Mouse (Mus musculus) left cerebral cortex, adult 2 months (tissue): ENCODE data around the gene U90926. TPM values are rescaled to one million over a fixed set of nuclear protein-coding genes. Genes with fewer than 3 reads are reported as not detected.
"Not testable (repeated sequence)": the region's sequence is repeated elsewhere in the genome, so short reads cannot be mapped to it uniquely, and the experiment has no call there.

Source experiments
- DNase-seq, 2 experiments: peaks; one replicate each; pipeline ENCODE4 v3.0.0; 2021 to 2022; ENCODE audit warnings: low spot score in 2 of 2, mixed read lengths in 1 of 2; ENCODE audit errors: extremely low spot score in 1 of 2
- H3K27ac ChIP-seq: fragments of 200-600 bp; 2 replicates; pipeline ENCODE4 v1.8.1; 2022
- H3K4me3 ChIP-seq: fragments of 200-600 bp; 2 replicates; pipeline ENCODE4 v1.8.1; 2022
- CTCF ChIP-seq: fragments of 200-600 bp; IDR thresholded peaks from 2 replicates; pipeline ENCODE4 v1.8.1; 2022; ENCODE audit warnings: antibody characterized with exemption, mild to moderate bottlenecking, moderate library complexity
- intact Hi-C: fragments of 180-260 bp; cut with DNase I; formaldehyde crosslinking; loops from one replicate; pipeline ENCODE4 v1.15.1; 2025
- total RNA-seq, 2 experiments: library from RNA; stranded (reverse); gene quantifications; 2 replicates each; pipeline ENCODE4 v1.2.3; 2021

U90926 gene
- total RNA-seq, 2 experiments from 2014 or later, result not detected

DNA sequence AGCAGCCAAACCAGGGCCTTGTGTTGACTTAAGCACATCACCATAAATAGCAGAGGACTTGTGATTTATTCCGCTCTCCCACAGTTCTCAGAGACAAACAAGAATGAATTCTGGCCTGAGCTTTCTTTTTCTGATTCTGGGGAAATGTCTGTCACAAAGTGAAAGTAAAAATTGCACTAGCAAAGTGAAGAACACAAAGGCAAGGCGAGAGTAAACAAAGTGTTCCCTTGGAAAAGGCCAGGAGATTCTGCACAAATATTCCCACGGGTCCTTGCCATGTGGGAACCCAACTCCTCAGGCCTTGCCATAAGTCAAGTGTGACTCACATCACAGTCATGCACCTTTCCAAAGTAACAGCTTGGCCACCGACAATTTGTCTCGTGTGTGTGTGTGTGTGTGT, 9.5 kb downstream of the U90926 start:
- no peak for TF ChIP-seq CTCF
- intact Hi-C loops, result no loop called here
- Histone ChIP-seq H3K27ac (no peak overlapping the region), H3K4me3 (no peak overlapping the region)
- no peak for DNase-seq

GRCm38 (mm10) chr5:92205184-92205583, 10.0 kb downstream of the U90926 start:
- no peak for TF ChIP-seq CTCF
- no peak for DNase-seq
- no peak overlapping the region for H3K4me3 ChIP-seq
- intact Hi-C loops, result no loop called here
- no peak overlapping the region for H3K27ac ChIP-seq

GRCm38 (mm10) chr5:92204162-92205036, 10.8 kb downstream of the U90926 start:
- no peak overlapping the region for H3K27ac ChIP-seq
- TF ChIP-seq CTCF, result no peak
- DNase-seq, result no peak
- H3K4me3 ChIP-seq, result no peak overlapping the region
- intact Hi-C loops, result no loop called here

GRCm38 (mm10) chr5:92198266-92198665, 16.9 kb downstream of the U90926 start:
- no peak overlapping the region for H3K27ac ChIP-seq
- TF ChIP-seq CTCF, result no peak
- no peak for DNase-seq
- H3K4me3 ChIP-seq, result no peak overlapping the region
- intact Hi-C loops, result no loop called here

GRCm38 (mm10) chr5:92196895-92197811, 18.1 kb downstream of the U90926 start:
- TF ChIP-seq CTCF, result no peak
- H3K27ac ChIP-seq, result no peak overlapping the region
- H3K4me3 ChIP-seq, result no peak overlapping the region
- intact Hi-C loops, result no loop called here
- DNase-seq, result no peak

DNA sequence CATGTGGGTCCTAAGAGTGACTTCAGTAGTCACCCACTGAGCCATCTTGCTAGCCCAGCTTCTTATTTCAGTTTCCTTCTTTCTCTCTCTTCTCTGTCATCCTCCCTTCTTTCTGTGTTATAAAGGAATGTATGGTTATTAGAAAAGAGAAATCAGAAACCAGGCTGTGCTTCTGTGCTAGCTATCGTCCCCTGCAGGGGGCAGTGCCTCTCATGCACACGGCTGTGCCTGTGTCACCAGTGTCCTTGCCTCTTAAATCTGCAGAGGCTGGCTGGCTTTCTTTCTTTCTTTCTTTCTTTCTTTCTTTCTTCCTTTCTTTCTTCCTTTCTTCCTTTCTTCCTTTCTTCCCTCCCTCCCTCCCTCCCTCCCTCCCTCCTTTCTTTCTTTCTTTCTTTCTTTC, 19.5 kb downstream of the U90926 start:
- TF ChIP-seq CTCF, result peak; percentile 65
- peak in 1 of 2 experiments; percentile 37 for DNase-seq
- H3K27ac ChIP-seq, H3K4me3 ChIP-seq: not testable (repeated sequence)
- intact Hi-C loops, result loop anchor here (2.0 kb wide), 1 partner anchor 43 kb away; no protein-coding TSS in a partner anchor

DNA sequence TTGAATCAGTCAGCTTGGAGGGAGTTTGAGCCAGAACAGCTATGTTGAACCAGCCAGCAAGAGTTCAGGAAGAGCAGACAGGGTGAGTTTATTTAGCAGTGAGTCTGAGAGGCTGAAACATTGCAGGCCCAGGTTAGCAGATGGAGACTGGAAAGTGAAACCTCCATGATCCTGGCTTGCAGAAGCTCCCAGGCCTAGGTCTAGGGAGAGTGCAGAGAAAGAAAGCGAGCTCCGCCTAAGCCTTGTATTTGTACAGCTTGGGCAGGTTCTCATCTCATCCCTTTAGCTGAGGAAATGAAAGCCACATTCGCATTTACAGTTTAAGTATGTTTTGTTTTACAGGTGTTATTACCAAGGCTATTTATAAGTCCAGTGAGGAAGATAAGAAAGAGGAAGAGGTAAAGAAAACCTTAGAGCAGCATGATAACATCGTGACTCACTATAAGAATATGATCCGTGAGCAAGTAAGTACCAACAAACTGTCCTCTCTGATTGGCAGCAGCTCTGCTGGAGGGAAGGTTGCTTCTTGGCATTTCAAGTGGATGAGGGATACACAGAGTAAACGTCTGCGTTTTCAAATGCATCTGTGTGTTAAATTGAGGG, 26.2 kb downstream of the U90926 start:
- H3K27ac ChIP-seq, result no peak overlapping the region
- H3K4me3 ChIP-seq, result no peak overlapping the region
- intact Hi-C loops, result no loop called here
- no peak for TF ChIP-seq CTCF
- no peak for DNase-seq

- no peak overlapping the region for H3K4me3 ChIP-seq
Measured at GRCm38 (mm10) chr5:92183071-92183830, 32.0 kb downstream of the U90926 start.

GRCm38 (mm10) chr5:92165976-92166375, 49.2 kb downstream of the U90926 start:
- Histone ChIP-seq H3K27ac (no peak overlapping the region), H3K4me3 (no peak overlapping the region)
- TF ChIP-seq CTCF, result no peak
- intact Hi-C loops, result no loop called here
- DNase-seq, result no peak

More at GRCm38 (mm10) chr5:92183071-92183830, 32.0 kb downstream of the U90926 start:
- intact Hi-C loops, result no loop called here
- H3K27ac ChIP-seq, result no peak overlapping the region
- no peak for DNase-seq
- TF ChIP-seq CTCF, result no peak

Other genes starting within 250 kb of the U90926 start
- gene Odaph, start 227.9 kb downstream of the U90926 start, total RNA-seq, result not detected
- 10 to 100 TPM; 33.8 to 34.6 TPM for gene Cdkl2, start 171.5 kb downstream of the U90926 start, total RNA-seq
- 100 to 1,000 TPM; 228 to 236 TPM for gene G3bp2, start 131.7 kb downstream of the U90926 start, total RNA-seq
- 10 to 100 TPM; 79.1 to 84.0 TPM for gene Uso1, start 77.5 kb downstream of the U90926 start, total RNA-seq
- gene Ppef2, start 40.9 kb upstream of the U90926 start, total RNA-seq, result under 1 TPM; 0.54 to 0.75 TPM
- gene Naaa, start 62.8 kb upstream of the U90926 start, total RNA-seq, result 10 to 100 TPM; 38.6 to 40.1 TPM
- gene Sdad1, start 95.1 kb upstream of the U90926 start, total RNA-seq, result 10 to 100 TPM; 21.2 to 21.8 TPM
- gene Cxcl9, start 112.7 kb upstream of the U90926 start, total RNA-seq, result not detected
- 1 to 10 TPM; 3.8 to 7.5 TPM for gene Art3, start 116.4 kb upstream of the U90926 start, total RNA-seq
- not detected for gene Cxcl10, start 133.5 kb upstream of the U90926 start, total RNA-seq
- gene Nup54, start 219.8 kb upstream of the U90926 start, total RNA-seq, result 10 to 100 TPM; 23.7 to 31.3 TPM